Mouse (Mus musculus): ENCODE results near the gene Sdk1. TPM values are rescaled to one million over a fixed set of nuclear protein-coding genes. Genes with fewer than 3 reads are reported as not detected.
A peak's percentile ranks its signal among the peaks of the same experiment; 100 is the strongest.

The Sdk1 gene
- total RNA-seq, 4 experiments from 2014 or later, result 5.8 to 20.8 (median 13.6) TPM

- no peak for DNase-seq
Observed at GRCm38 (mm10) chr5:141778231-141778630, 536.9 kb downstream of the Sdk1 start.

GRCm38 (mm10) chr5:141781142-141781541, 539.9 kb downstream of the Sdk1 start:
- no peak for DNase-seq

GRCm38 (mm10) chr5:141782330-141782729, 541.0 kb downstream of the Sdk1 start:
- no peak for DNase-seq

GRCm38 (mm10) chr5:141783516-141783915, 542.2 kb downstream of the Sdk1 start:
- DNase-seq, result no peak

GRCm38 (mm10) chr5:141793926-141794325, 552.6 kb downstream of the Sdk1 start:
- DNase-seq, result peak; percentile 63

GRCm38 (mm10) chr5:141823823-141824330, 582.6 kb downstream of the Sdk1 start:
- no peak for DNase-seq

- no peak for DNase-seq
Observed at GRCm38 (mm10) chr5:141824739-141825379, 583.6 kb downstream of the Sdk1 start.

GRCm38 (mm10) chr5:141835566-141835965, 594.3 kb downstream of the Sdk1 start:
- no peak for DNase-seq

- no peak for DNase-seq
Observed at GRCm38 (mm10) chr5:141836892-141837455, 595.7 kb downstream of the Sdk1 start.

GRCm38 (mm10) chr5:141844701-141845100, 603.4 kb downstream of the Sdk1 start:
- no peak for DNase-seq

GRCm38 (mm10) chr5:141847686-141848085, 606.4 kb downstream of the Sdk1 start:
- no peak for DNase-seq

- DNase-seq, result peak; percentile 21
Observed at GRCm38 (mm10) chr5:141852175-141852574, 610.9 kb downstream of the Sdk1 start.

- no peak for DNase-seq
Observed at GRCm38 (mm10) chr5:141856447-141856846, 615.2 kb downstream of the Sdk1 start.

- no peak for DNase-seq
Observed at GRCm38 (mm10) chr5:141857781-141858180, 616.5 kb downstream of the Sdk1 start.

- DNase-seq, result no peak
Observed at GRCm38 (mm10) chr5:141858406-141859160, 617.3 kb downstream of the Sdk1 start.

- DNase-seq, result no peak
Observed at GRCm38 (mm10) chr5:141866042-141866441, 624.8 kb downstream of the Sdk1 start.

GRCm38 (mm10) chr5:141873751-141874150, 632.5 kb downstream of the Sdk1 start:
- DNase-seq, result no peak

GRCm38 (mm10) chr5:141880661-141881060, 639.4 kb downstream of the Sdk1 start:
- DNase-seq, result no peak

GRCm38 (mm10) chr5:141884111-141884647, 642.9 kb downstream of the Sdk1 start:
- no peak for DNase-seq

- no peak for DNase-seq
Observed at GRCm38 (mm10) chr5:141886006-141886405, 644.7 kb downstream of the Sdk1 start.

- DNase-seq, result no peak
Observed at GRCm38 (mm10) chr5:141889766-141890165, 648.5 kb downstream of the Sdk1 start.

GRCm38 (mm10) chr5:141896402-141896801, 655.1 kb downstream of the Sdk1 start:
- DNase-seq, result no peak

GRCm38 (mm10) chr5:141897481-141897880, 656.2 kb downstream of the Sdk1 start:
- no peak for DNase-seq
